Mouse (Mus musculus) lung, postnatal 0 days (tissue): ENCODE data around the gene Car11. TPM values are rescaled to one million over a fixed set of nuclear protein-coding genes. Genes with fewer than 3 reads are reported as not detected.
A peak's percentile ranks its signal among the peaks of the same experiment; 100 is the strongest.

Experiments used
- ATAC-seq: fragments of 200-750 bp; cut with Nextera tagmentation; 2 replicates; pipeline ENCODE4 v1.8.0; 2017; ENCODE audit warnings: moderate library complexity
- DNase-seq: peaks from one replicate; pipeline ENCODE4 v3.0.0-alpha.2; 2016; ENCODE audit warnings: low spot score
- H3K27ac ChIP-seq: fragments of 300-500 bp; sonication (generic); 2 replicates; pipeline ENCODE4 v1.5.1; 2014; ENCODE audit warnings: antibody characterized with exemption, mild to moderate bottlenecking, low read length, mixed read lengths
- H3K27me3 ChIP-seq: fragments of 300-500 bp; sonication (generic); replicated peaks from 2 replicates; pipeline ENCODE4 v1.6.1; 2014; ENCODE audit warnings: low read length, mixed read lengths; ENCODE audit not compliant: insufficient read depth
- H3K36me3 ChIP-seq: fragments of 300-500 bp; sonication (generic); 2 replicates; pipeline ENCODE4 v1.6.1; 2014; ENCODE audit warnings: low read length, mixed read lengths; ENCODE audit not compliant: insufficient read depth
- H3K4me1 ChIP-seq: fragments of 300-500 bp; sonication (generic); 2 replicates; pipeline ENCODE4 v1.6.1; 2014; ENCODE audit warnings: antibody characterized with exemption, low read depth, low read length, mixed read lengths; ENCODE audit not compliant: insufficient read depth
- H3K4me2 ChIP-seq: fragments of 300-500 bp; sonication (generic); replicated peaks from 2 replicates; pipeline ENCODE4 v1.6.1; 2014; ENCODE audit warnings: low read depth, mild to moderate bottlenecking, low read length, moderate library complexity, mixed read lengths
- H3K4me3 ChIP-seq: fragments of 300-500 bp; sonication (generic); 2 replicates; pipeline ENCODE4 v1.5.1; 2014; ENCODE audit warnings: low read depth, low read length
- H3K9ac ChIP-seq: fragments of 300-500 bp; sonication (generic); replicated peaks from 2 replicates; pipeline ENCODE4 v1.6.1; 2014; ENCODE audit warnings: low read depth, mild to moderate bottlenecking
- H3K9me3 ChIP-seq: fragments of 300-500 bp; sonication (generic); 2 replicates; pipeline ENCODE4 v1.6.1; 2016; ENCODE audit warnings: low read length, mixed read lengths
- CTCF ChIP-seq: IDR thresholded peaks from 2 replicates; pipeline ENCODE4 v1.5.1; 2016; ENCODE audit warnings: antibody characterized with exemption, mild to moderate bottlenecking
- EP300 ChIP-seq: IDR thresholded peaks from 2 replicates; pipeline ENCODE4 v1.6.1; 2016; ENCODE audit warnings: antibody characterized with exemption, mild to moderate bottlenecking, control low read depth
- WGBS: fragments of 180-500 bp; shearing (Covaris S2); extraction: QIAGEN DNeasy Blood & Tissue Kit; methylation state at CpG from one replicate; pipeline ENCODE4 v1.1.7; 2014; 5-methylcytosine and 5-hydroxymethylcytosine counted together
- polyA plus RNA-seq: library from polyadenylated mRNA; unstranded; fragments of >200 nt; fragmentation: Nextera tagmentation; extraction: Ambion mirVana; gene quantifications from 2 replicates; pipeline ENCODE4 v1.2.1, GENCODE M21; 2015

Car11 gene
- polyA plus RNA-seq, 1 experiment from 2014 or later: 1.5 TPM

DNA sequence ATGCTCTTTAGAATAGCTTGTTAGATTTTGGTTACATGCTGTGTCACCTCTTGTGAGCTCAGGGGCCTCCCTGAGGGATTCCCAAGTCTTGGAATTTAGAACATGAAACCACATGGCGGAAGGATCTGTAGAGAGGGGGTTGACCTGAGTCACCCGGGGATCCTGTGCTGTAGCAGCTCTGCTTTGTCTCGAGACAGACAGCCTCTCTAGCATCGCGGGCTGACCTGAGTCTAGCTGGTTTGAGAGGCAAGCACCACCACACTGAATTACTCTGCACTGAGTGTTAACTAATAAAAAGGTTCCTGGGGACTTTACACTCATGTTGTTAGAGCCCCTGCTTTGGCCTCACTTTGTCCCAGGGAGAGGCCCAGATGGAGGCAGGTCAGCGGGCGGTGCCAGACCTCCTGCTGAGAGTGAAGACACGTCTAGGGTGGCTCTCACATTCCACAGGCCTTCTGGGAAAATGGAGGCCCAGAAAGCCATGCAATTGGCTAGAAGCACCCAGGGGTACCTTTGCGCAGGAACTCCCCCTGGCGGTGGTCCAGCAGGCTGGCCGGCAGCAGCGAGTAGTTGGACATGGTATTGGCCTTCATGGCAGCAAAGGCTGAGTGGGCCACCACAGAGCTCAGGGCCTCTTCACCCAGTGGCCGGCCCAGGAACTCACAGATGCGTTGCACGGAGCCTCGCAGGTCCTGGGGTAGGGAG lies 31.2 kb downstream of the Car11 start:
- DNase-seq: peak; percentile 79
- H3K36me3 ChIP-seq: no peaks in the 10 kb centered on the region
- 22% methylated on average over 16 of the region's 16 CpGs for WGBS
- H3K27me3 ChIP-seq: no peaks in the 10 kb centered on the region
- H3K4me1 ChIP-seq: no peaks in the 10 kb centered on the region; the same call in 1 of the 2 replicates
- no peaks in the 10 kb centered on the region for H3K9me3 ChIP-seq
- peak overlapping the region; percentile 43; the same call in 1 of the 2 replicates for H3K27ac ChIP-seq
- ATAC-seq: peak; percentile 72
- H3K4me2 ChIP-seq: no peak overlapping the region
- no peak overlapping the region for H3K9ac ChIP-seq
- H3K4me3 ChIP-seq: no peak overlapping the region
- TF ChIP-seq CTCF (peak; percentile 76), EP300 (no peak)

DNA sequence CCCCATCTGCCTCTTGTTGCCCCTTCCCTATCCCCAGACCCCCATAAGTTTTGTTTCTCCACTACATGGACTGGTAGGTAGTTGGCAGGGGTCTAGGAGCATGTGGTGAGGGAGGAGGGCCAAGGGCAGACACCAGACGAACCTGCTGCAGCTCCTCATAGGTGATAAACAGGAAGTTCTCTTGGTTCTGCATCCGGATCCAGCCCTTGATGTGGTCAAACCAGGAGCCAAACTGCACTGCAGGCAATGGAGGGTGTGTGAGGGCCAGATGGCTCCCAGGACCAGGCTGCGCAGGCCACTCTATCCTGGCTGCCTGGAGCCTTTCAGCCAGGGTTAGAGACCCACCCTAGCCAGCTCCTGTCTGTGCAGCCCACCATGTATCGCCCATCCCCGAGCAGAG lies 33.8 kb downstream of the Car11 start:
- ATAC-seq (no peak), DNase-seq (no peak)
- 68% methylated on average over 5 of the region's 5 CpGs for WGBS
- no peak overlapping the region for H3K4me3 ChIP-seq
- H3K27ac ChIP-seq: no peak overlapping the region
- H3K4me2 ChIP-seq: no peak overlapping the region
- H3K27me3 ChIP-seq: no peaks in the 10 kb centered on the region
- TF ChIP-seq EP300 (no peak), CTCF (no peak)
- no peaks in the 10 kb centered on the region; the same call in 1 of the 2 replicates for H3K4me1 ChIP-seq
- no peaks in the 10 kb centered on the region for H3K9me3 ChIP-seq
- no peaks in the 10 kb centered on the region for H3K36me3 ChIP-seq
- no peak overlapping the region for H3K9ac ChIP-seq

DNA sequence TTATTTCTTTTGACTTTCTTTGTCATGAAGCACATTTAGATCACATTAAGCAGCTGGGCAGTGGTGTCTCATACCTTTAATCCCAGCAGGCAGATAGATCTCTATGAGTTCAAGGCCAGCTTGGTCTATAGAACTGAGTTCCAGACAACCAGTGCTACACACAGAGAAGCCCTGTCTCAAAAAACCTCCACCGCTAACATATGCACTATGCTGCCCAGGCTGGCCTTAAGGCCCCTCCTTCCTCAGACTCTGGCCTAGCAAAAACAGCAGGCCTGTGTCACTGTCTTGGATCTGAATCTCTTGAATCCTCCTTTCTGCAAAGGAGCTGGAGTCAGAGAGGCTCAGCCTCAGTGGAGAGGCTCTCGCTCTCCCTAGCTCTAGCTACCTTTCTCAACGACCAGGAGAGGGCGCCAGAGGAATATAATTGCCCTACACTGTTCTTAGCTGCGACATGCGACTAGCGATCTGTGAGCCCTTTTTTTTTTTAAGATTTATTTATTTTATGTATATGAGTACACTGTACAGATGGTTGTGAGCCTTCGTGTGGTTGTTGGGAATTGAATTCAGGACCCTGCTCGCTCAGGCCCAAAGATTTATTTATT lies 39.6 kb downstream of the Car11 start:
- TF ChIP-seq EP300 (no peak), CTCF (peak; percentile 94)
- DNase-seq (peak; percentile 92), ATAC-seq (peak; percentile 75)
- Histone ChIP-seq H3K9ac (no peak overlapping the region), H3K4me3 (no peak overlapping the region), H3K4me2 (no peak overlapping the region), H3K27me3 (no peaks in the 10 kb centered on the region), H3K36me3 (no peaks in the 10 kb centered on the region), H3K4me1 (no peaks in the 10 kb centered on the region), H3K9me3 (no peaks in the 10 kb centered on the region), H3K27ac (no peak overlapping the region)
- WGBS: 10% methylated on average over 9 of the region's 9 CpGs

DNA sequence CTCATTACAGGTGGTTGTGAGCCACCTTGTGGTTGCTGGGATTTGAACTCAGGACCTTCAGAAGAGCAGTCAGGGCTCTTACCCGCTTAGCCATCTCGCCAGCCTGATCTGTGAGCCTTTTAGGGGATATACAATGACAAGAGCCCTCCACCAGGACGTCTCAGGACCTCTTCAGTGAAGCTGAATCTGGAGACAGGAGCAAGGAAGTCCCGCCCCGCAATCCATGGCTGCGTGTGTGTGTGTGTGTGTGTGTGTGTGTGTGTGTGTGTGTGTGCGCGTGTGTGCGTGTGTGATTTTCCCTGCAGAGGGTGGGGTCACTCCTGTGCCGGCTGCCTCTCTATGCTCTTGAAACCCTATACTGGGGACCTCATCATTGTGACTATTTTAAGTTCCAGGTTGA lies 40.2 kb downstream of the Car11 start:
- 53% methylated on average over 8 of the region's 10 CpGs for WGBS
- no peak for ATAC-seq
- Histone ChIP-seq H3K4me1 (no peaks in the 10 kb centered on the region), H3K27me3 (no peaks in the 10 kb centered on the region), H3K9me3 (no peaks in the 10 kb centered on the region), H3K4me3 (no peak overlapping the region), H3K36me3 (no peaks in the 10 kb centered on the region), H3K27ac (no peak overlapping the region), H3K4me2 (no peak overlapping the region), H3K9ac (no peak overlapping the region)
- TF ChIP-seq EP300 (no peak), CTCF (no peak)
- DNase-seq: no peak

DNA sequence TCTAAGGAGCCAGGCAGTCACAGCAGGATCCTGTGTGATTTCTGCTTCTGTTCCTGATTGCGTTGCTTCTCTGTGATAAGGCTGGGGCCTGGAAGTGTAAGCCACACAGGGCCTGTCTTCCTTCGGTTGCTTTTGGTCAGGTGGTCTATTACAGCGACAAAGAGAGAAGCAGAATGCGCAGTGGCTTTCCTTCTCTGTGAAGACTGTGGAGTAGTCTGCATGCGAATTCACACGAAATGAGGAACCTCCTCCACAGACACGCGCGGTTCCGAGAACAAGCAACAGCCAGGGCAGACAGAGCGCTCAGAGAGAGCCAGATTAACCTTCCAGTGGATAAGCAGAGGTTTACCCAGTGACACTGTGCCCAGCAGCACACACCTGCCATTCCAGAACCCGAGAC lies 41.7 kb downstream of the Car11 start:
- H3K36me3 ChIP-seq: no peaks in the 10 kb centered on the region
- H3K4me3 ChIP-seq: no peak overlapping the region
- no peak for ATAC-seq
- no peaks in the 10 kb centered on the region for H3K9me3 ChIP-seq
- H3K9ac ChIP-seq: no peak overlapping the region
- DNase-seq: no peak
- H3K4me2 ChIP-seq: 0 out of 2 replicates have a peak overlapping the region, but pooled peaks have one; percentile 48
- no peak for TF ChIP-seq EP300
- TF ChIP-seq CTCF: no peak
- 78% methylated on average over 12 of the region's 12 CpGs for WGBS
- H3K4me1 ChIP-seq: no peaks in the 10 kb centered on the region
- H3K27ac ChIP-seq: no peak overlapping the region
- no peaks in the 10 kb centered on the region for H3K27me3 ChIP-seq

DNA sequence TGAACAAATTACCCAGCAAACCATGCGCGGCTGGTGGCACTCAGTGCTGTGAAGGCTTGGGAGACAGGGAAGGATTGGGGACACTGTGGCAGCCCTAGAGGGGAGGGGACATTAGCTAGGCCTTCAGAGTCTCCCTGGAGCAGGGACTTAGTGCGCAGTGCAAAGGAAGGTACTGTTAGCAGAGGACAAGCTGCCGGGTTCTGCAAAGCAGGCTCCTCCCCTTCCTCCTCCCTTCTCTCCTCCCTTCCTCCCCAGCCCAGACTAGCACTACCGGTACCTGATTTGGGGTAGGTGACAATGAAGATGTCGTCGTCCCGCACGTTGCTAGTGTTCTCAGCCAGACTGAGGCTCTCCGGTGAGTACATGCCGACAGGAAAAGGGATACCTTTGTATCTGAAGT lies 42.1 kb downstream of the Car11 start:
- peak overlapping the region; percentile 48 for H3K4me2 ChIP-seq
- H3K4me3 ChIP-seq: peak overlapping the region; percentile 24
- H3K9ac ChIP-seq: no peak overlapping the region
- H3K36me3 ChIP-seq: no peaks in the 10 kb centered on the region
- H3K27me3 ChIP-seq: no peaks in the 10 kb centered on the region
- ATAC-seq: peak; percentile 62
- TF ChIP-seq CTCF (no peak), EP300 (no peak)
- no peaks in the 10 kb centered on the region for H3K4me1 ChIP-seq
- no peaks in the 10 kb centered on the region for H3K9me3 ChIP-seq
- DNase-seq: peak; percentile 64
- WGBS: 29% methylated on average over 11 of the region's 11 CpGs
- H3K27ac ChIP-seq: no peak overlapping the region
